Comparison of ENCODE assay signal across 10 mouse cellular contexts in genomic region chr8:105788241-105788640, GRCm38 (mm10). TPM values are rescaled to one million over a fixed set of nuclear protein-coding genes. Genes with fewer than 3 reads are reported as not detected.
DNase-seq lines count a peak whose midpoint lies in the region; ATAC-seq and TF ChIP-seq lines count a peak whose summit lies in the region.
"Had no signal": no experiment of that assay in that cellular context is flagged by ENCODE, and none has a peak within 500 bp of the region (broad histone marks: within the 10 kb centered on the region; RNA-seq: fewer than 3 reads in every experiment).

No protein-coding gene starts in this region.

- no peak overlapping the region for H3K4me3 ChIP-seq in intestine, postnatal 0 days (ENCODE audit: low read depth, low read length)
- no peak overlapping the region for H3K4me3 ChIP-seq in intestine, embryonic 16.5 days (ENCODE audit: low read length)
- H3K4me3 ChIP-seq in lung, embryonic 14.5 days (ENCODE audit: low read depth, low read length): no peak overlapping the region
- H3K4me3 ChIP-seq in stomach, postnatal 0 days (ENCODE audit: low read depth, low read length): no peak overlapping the region
- H3K4me3 ChIP-seq: neural tube, embryonic 13.5 days had no signal

- H3K27me3 ChIP-seq in intestine, postnatal 0 days (replicated peaks; ENCODE audit: control insufficient read depth, insufficient read depth, low read length): no peaks in the 10 kb centered on the region
- H3K27me3 ChIP-seq in intestine, embryonic 16.5 days (replicated peaks; ENCODE audit: control insufficient read depth, insufficient read depth, low read length): no peaks in the 10 kb centered on the region
- no peaks in the 10 kb centered on the region for H3K27me3 ChIP-seq in lung, embryonic 14.5 days (ENCODE audit: insufficient read depth, low read length)
- H3K27me3 ChIP-seq in stomach, postnatal 0 days (ENCODE audit: control insufficient read depth, insufficient read depth, low read length): no peaks in the 10 kb centered on the region
- H3K27me3 ChIP-seq: neural tube, embryonic 13.5 days had no signal

- H3K9me3 ChIP-seq in intestine, postnatal 0 days (ENCODE audit: control insufficient read depth): no peaks in the 10 kb centered on the region
- no peaks in the 10 kb centered on the region for H3K9me3 ChIP-seq in intestine, embryonic 16.5 days (ENCODE audit: control insufficient read depth, low read length)
- H3K9me3 ChIP-seq in lung, embryonic 14.5 days (ENCODE audit: low read depth, low read length): no peaks in the 10 kb centered on the region
- H3K9me3 ChIP-seq in stomach, postnatal 0 days (ENCODE audit: control insufficient read depth, low read length): no peaks in the 10 kb centered on the region
- H3K9me3 ChIP-seq: neural tube, embryonic 13.5 days had no signal

- no peak overlapping the region for H3K9ac ChIP-seq in intestine, postnatal 0 days (ENCODE audit: low read depth, low read length)
- no peak overlapping the region for H3K9ac ChIP-seq in intestine, embryonic 16.5 days (ENCODE audit: low read depth, low read length)
- no peak overlapping the region for H3K9ac ChIP-seq in lung, embryonic 14.5 days
- H3K9ac ChIP-seq in stomach, postnatal 0 days (ENCODE audit: low read length): no peak overlapping the region
- H3K9ac ChIP-seq: neural tube, embryonic 13.5 days had no signal

- TF ChIP-seq EP300 in stomach, postnatal 0 days (optimal IDR thresholded peaks at IDR 0.05): no peak

- H3K4me1 ChIP-seq in intestine, postnatal 0 days (replicated peaks; ENCODE audit: control insufficient read depth, insufficient read depth, low read length): no peaks in the 10 kb centered on the region
- no peaks in the 10 kb centered on the region for H3K4me1 ChIP-seq in intestine, embryonic 16.5 days (ENCODE audit: control insufficient read depth, insufficient read depth, low read length)
- no peaks in the 10 kb centered on the region for H3K4me1 ChIP-seq in lung, embryonic 14.5 days (ENCODE audit: insufficient read depth)
- H3K4me1 ChIP-seq in stomach, postnatal 0 days (replicated peaks; ENCODE audit: control insufficient read depth, insufficient read depth): no peaks in the 10 kb centered on the region

- no peak for ATAC-seq in intestine, postnatal 0 days
- no peak for ATAC-seq in intestine, embryonic 16.5 days
- ATAC-seq in lung, embryonic 14.5 days (ENCODE audit: insufficient read depth): no peak
- ATAC-seq in stomach, postnatal 0 days (ENCODE audit: low FRiP score, low TSS enrichment): no peak
- ATAC-seq in inflammation-experienced regulatory T-cells, adult 6 months: no peak

- no peak overlapping the region for H3K27ac ChIP-seq in intestine, postnatal 0 days (ENCODE audit: low read depth, low read length)
- H3K27ac ChIP-seq in intestine, embryonic 16.5 days (ENCODE audit: low read length): no peak overlapping the region
- no peak overlapping the region for H3K27ac ChIP-seq in lung, embryonic 14.5 days (ENCODE audit: low read depth)
- H3K27ac ChIP-seq in stomach, postnatal 0 days (replicated peaks): no peak overlapping the region
- H3K27ac ChIP-seq: neural tube, embryonic 13.5 days had no signal

- DNase-seq in CD8-positive naive resting alpha-beta T cell, adult 2 months (ENCODE audit: low read depth in 2 of 2, low spot score in 2 of 2): peak; percentile 51 to 75
- DNase-seq in T-cell, adult 2 months (ENCODE audit: low spot score): peak; percentile 66
- DNase-seq in gastrocnemius, postnatal 10 days: peak; percentile 51
- peak; percentile 84 for DNase-seq in lung, embryonic 14.5 days
- peak; percentile 72 for DNase-seq in stomach, postnatal 0 days (ENCODE audit: low spot score)

- no peak overlapping the region for H3K4me2 ChIP-seq in intestine, postnatal 0 days (replicated peaks; ENCODE audit: low read depth)
- H3K4me2 ChIP-seq in intestine, embryonic 16.5 days (ENCODE audit: low read depth, low read length): no peak overlapping the region
- H3K4me2 ChIP-seq in lung, embryonic 14.5 days: no peak overlapping the region
- no peak overlapping the region for H3K4me2 ChIP-seq in stomach, postnatal 0 days (replicated peaks; ENCODE audit: low read depth)
- H3K4me2 ChIP-seq: neural tube, embryonic 13.5 days had no signal

- 91% methylated on average over 2 of the region's 2 CpGs for WGBS in intestine, postnatal 0 days
- 100% methylated on average over 2 of the region's 2 CpGs for WGBS in intestine, embryonic 16.5 days
- WGBS in lung, embryonic 14.5 days: 86% methylated on average over 2 of the region's 2 CpGs
- WGBS in stomach, postnatal 0 days: 96% methylated on average over 2 of the region's 2 CpGs

- peaks cover 25% of the 10 kb centered on the region for H3K36me3 ChIP-seq in intestine, postnatal 0 days (ENCODE audit: control insufficient read depth, insufficient read depth)
- H3K36me3 ChIP-seq in intestine, embryonic 16.5 days (ENCODE audit: control insufficient read depth, insufficient read depth, low read length): peaks cover 2% of the 10 kb centered on the region; the same call in 1 of the 2 replicates
- H3K36me3 ChIP-seq in lung, embryonic 14.5 days (ENCODE audit: insufficient read depth): peaks cover 30% of the 10 kb centered on the region
- H3K36me3 ChIP-seq in stomach, postnatal 0 days (ENCODE audit: control insufficient read depth, insufficient read depth, low read length): peaks cover 4% of the 10 kb centered on the region; the same call in 1 of the 2 replicates

- peak; percentile 80 for TF ChIP-seq CTCF in intestine, postnatal 0 days (IDR thresholded peaks at IDR 0.05; ENCODE audit: low read depth)
- TF ChIP-seq CTCF in lung, embryonic 14.5 days (IDR thresholded peaks at IDR 0.05; ENCODE audit: low read depth): peak; percentile 75
- peak; percentile 83 for TF ChIP-seq CTCF in stomach, postnatal 0 days (IDR thresholded peaks at IDR 0.05; ENCODE audit: low read depth)

RNA-seq across cellular contexts. Expression of gene Gfod2, which starts 29.8 kb away (rescaled TPM):
- polyA plus RNA-seq in intestine, postnatal 0 days (2015; fragmentation: Nextera tagmentation; extraction: Ambion mirVana): 4.0 and 4.4 TPM in 2 replicates
- polyA plus RNA-seq in intestine, embryonic 16.5 days (2015; fragmentation: Nextera tagmentation; extraction: Ambion mirVana): 8.7 and 10.9 TPM in 2 replicates
- total RNA-seq in gastrocnemius, postnatal 10 days (2021): 1 to 10 TPM; 6.5 to 7.6 TPM
- polyA plus RNA-seq in lung, embryonic 14.5 days (2014; fragmentation: Nextera tagmentation; extraction: Ambion mirVana): 21.2 and 22.6 TPM in 2 replicates
- polyA plus RNA-seq in stomach, postnatal 0 days (2015; fragmentation: Nextera tagmentation; extraction: Ambion mirVana): 14.5 and 16.9 TPM in 2 replicates
- polyA plus RNA-seq in inflammation-experienced regulatory T-cells, adult 6 months (2017; shearing (Covaris generic)): 1 to 10 TPM; 1.7 to 5.9 (median 3.9) TPM

RNA-seq across cellular contexts. Expression of gene Ranbp10, which starts 38.9 kb away (rescaled TPM):
- polyA plus RNA-seq in intestine, postnatal 0 days (2015; fragmentation: Nextera tagmentation; extraction: Ambion mirVana): 4.1 and 4.6 TPM in 2 replicates
- polyA plus RNA-seq in intestine, embryonic 16.5 days (2015; fragmentation: Nextera tagmentation; extraction: Ambion mirVana): 7.1 and 8.2 TPM in 2 replicates
- total RNA-seq in gastrocnemius, postnatal 10 days (2021): 10 to 100 TPM; 19.9 to 25.2 TPM
- polyA plus RNA-seq in lung, embryonic 14.5 days (2014; fragmentation: Nextera tagmentation; extraction: Ambion mirVana): 12.2 and 13.8 TPM in 2 replicates
- 7.1 TPM in 2 replicates for polyA plus RNA-seq in stomach, postnatal 0 days (2015; fragmentation: Nextera tagmentation; extraction: Ambion mirVana)
- polyA plus RNA-seq in inflammation-experienced regulatory T-cells, adult 6 months (2017; shearing (Covaris generic)): 1 to 10 TPM; 5.3 to 8.7 (median 5.9) TPM

RNA-seq across cellular contexts. Expression of gene Tsnaxip1, which starts 39.3 kb away (rescaled TPM):
- polyA plus RNA-seq in intestine, postnatal 0 days (2015; fragmentation: Nextera tagmentation; extraction: Ambion mirVana): not detected in 2 replicates
- not detected in 2 replicates for polyA plus RNA-seq in intestine, embryonic 16.5 days (2015; fragmentation: Nextera tagmentation; extraction: Ambion mirVana)
- not detected for total RNA-seq in gastrocnemius, postnatal 10 days (2021)
- 0.09 and 0.11 TPM in 2 replicates for polyA plus RNA-seq in lung, embryonic 14.5 days (2014; fragmentation: Nextera tagmentation; extraction: Ambion mirVana)
- not detected in 2 replicates for polyA plus RNA-seq in stomach, postnatal 0 days (2015; fragmentation: Nextera tagmentation; extraction: Ambion mirVana)
- polyA plus RNA-seq in inflammation-experienced regulatory T-cells, adult 6 months (2017; shearing (Covaris generic)): not detected
- total RNA-seq: gastrocnemius, adult 8-10 months had no signal
